Mouse (Mus musculus): ENCODE measurements around the gene Pbx1.
A peak's percentile ranks its signal among the peaks of the same experiment; 100 is the strongest.

Gene Pbx1

GRCm38 (mm10) chr1:168342269-168342668, 89.8 kb downstream of the Pbx1 start:
- DNase-seq (ENCODE audit: low spot score in 2 of 2): no peak

- no peak for DNase-seq (ENCODE audit: low spot score in 2 of 2)
Measured at GRCm38 (mm10) chr1:168341863-168342262, 90.2 kb downstream of the Pbx1 start.

DNA sequence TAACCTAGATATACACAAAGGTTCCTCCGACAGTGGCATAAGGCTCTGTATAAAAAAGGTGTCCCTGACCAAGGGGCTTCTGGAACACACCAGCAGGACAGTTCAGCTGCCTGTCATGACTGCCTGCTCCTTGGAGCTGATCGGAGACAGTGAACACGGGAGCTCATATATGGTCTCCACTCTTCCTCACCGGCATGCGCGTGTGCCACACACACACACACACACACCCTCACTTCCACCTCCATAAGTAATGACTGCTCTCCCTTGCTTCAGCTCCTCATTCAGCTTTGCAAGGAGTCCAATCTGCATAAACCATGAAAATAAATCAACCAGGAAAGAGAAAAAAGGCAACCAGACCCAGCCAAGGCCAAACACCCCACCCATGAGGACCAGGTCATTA, 90.7 kb downstream of the Pbx1 start:
- DNase-seq (ENCODE audit: low spot score in 2 of 2): no peak

GRCm38 (mm10) chr1:168336238-168336818, 95.7 kb downstream of the Pbx1 start:
- DNase-seq (ENCODE audit: low spot score in 2 of 2): no peak

GRCm38 (mm10) chr1:168334831-168335574, 97.1 kb downstream of the Pbx1 start:
- DNase-seq (ENCODE audit: low spot score in 2 of 2): peak in 1 of 2 experiments; percentile 35

DNA sequence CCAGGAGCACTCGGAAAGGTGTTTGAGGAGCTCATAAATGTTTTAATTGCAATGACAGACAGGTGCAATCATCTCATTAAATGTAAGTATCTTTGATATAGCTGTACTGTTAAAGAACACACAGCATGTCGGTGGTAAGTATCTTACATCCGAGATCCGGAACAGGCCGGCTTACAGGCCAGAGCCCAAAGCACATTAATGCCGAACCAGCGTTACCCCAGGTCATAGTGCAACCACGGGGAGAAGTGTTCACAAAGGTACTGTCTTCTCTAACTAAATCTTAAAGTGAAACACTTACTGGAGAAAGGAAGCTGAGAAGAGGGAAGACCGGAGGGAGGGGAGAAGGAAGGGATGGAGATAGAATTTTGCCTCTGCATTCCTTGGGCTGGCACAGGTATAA, 100.0 kb downstream of the Pbx1 start:
- no peak for DNase-seq (ENCODE audit: low spot score in 2 of 2)

- no peak for DNase-seq (ENCODE audit: low spot score in 2 of 2)
Measured at GRCm38 (mm10) chr1:168328236-168328605, 103.8 kb downstream of the Pbx1 start.

DNA sequence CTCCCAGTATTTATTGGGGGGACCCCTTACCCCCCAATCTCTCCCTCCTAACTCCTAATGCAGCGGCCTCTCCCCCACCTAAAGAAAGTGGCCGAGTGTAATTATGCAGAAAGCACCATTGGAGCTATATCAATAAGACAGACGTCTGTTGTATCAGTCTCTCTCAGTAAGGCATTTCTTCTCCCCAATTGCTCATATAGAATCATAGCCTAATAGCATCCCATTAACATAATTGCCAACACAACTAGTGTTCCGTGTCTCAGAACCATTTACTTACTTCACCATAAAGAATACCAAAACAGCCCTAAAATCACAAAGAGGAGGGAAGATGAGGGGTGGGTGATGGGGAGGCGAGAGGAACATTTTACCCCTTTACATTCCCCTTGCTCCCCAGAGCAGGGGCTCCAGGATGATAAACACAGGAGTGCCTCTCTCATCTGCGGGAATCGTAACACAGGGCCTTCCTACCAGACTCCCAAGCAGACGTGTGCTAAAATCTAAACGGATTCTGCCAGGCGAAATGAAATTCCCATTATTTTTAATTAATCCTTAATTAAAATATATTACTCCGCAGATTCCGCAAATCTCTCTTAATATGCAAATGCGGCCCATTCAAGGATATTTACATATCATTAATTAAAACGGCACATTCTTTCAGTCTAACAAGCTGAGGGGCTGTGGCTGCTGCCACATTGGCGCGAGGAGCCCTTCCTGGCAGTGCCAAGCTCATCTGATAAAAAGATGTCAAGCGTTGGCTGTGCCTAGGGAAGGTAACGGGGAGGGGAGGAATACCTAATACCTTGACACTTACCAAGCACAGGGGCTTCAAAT, 104.5 kb downstream of the Pbx1 start:
- DNase-seq (ENCODE audit: low spot score in 2 of 2): no peak

- no peak for DNase-seq (ENCODE audit: low spot score in 2 of 2)
Measured at GRCm38 (mm10) chr1:168325786-168326185, 106.3 kb downstream of the Pbx1 start.

DNA sequence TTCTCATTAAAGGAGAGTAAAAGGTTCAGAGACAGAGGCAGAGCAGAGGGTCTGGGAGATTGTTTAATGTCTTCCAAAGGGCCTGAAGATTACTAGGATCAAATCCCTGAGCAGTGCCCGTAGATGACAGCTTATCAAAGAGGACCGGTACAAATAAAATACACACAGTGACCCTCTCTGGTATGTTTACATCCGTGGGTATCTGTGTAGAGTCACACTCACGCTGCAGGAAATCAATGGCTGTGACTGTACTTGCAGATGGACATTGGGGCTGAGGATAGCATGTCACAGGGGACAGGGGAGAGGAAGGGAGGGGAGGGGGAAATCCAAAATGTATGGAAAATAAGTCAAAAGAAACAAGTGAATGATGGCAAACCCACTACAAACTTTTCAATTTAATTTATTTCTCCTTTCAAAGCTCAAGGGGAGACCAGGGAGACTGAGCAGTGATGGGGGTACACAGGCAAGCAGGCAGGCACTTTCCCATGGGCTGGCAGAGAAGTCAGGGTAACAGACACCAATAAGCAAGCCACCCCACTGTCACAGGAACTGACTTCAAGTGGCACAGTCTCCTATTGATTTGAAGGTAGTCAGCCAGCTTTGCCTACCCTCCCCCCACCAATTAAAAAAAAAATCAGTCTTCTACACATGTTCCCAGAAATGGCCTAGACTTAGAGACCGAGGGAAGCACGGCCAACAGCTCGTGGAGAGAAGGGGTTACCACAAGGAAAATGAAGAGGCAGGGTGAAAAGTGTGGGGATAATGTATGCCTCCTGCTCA, 107.6 kb downstream of the Pbx1 start:
- no peak for DNase-seq (ENCODE audit: low spot score in 2 of 2)

DNA sequence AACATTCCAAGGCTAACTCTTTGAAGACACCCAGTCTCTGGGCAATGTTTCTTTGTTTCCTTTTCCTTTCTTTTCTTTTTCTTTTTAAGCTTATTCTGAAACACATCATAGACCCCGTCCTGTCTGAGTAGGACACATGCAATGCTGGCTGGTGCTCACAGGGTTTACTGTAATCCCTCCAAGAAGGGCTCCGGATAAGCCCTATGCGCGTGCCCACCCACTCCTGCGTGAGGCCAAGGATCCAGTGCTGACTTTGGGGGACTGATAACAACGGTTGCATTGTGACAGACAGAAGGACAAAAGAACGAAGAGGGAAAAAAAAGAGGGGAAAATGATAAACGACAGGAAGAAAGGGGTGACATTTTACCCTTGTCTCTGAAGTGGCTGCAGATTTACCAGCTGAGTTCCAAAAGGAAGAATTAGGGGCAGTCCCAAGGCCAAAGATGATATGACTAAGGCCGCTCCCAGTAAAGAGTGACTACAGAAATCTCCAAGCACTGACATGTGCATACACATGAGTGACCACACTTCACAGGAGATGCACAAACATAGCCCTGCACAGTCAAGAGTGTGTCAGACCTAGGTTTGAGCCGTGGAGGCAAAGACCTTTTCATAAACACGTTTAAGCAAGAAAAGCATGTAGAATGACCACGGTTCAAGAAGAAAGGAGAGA, 108.5 kb downstream of the Pbx1 start:
- no peak for DNase-seq (ENCODE audit: low spot score in 2 of 2)

GRCm38 (mm10) chr1:168322892-168323291, 109.2 kb downstream of the Pbx1 start:
- DNase-seq (ENCODE audit: low spot score in 2 of 2): no peak

GRCm38 (mm10) chr1:168319695-168320094, 112.4 kb downstream of the Pbx1 start:
- no peak for DNase-seq (ENCODE audit: low spot score in 2 of 2)

DNA sequence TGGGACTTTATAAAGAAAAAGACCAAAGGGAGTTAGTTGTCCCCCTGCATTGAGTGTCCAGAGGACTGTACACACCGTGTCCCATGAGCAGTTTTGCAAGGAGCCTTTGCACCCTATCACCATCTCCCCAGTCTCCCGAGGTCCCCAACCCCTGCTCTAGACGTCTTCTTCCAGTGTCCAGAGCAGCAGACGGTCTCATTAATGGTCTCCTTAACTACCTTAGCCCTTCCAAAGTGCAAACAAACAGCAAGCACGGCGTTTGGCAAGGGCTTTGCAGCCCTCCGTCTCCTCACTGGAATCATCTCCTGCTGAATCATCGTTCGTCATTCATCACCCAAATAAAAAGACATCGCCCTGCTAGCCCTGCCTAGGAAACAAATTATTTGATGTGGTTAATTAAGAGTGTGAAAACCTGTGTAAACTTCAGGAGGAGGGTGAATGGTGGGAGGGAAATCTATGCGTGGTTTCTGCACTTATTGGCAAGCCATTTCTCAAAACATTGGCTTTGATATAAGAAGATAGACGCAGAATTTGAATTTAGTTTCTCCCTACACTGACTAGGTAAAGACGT, 113.1 kb downstream of the Pbx1 start:
- DNase-seq (ENCODE audit: low spot score in 2 of 2): no peak

- DNase-seq (ENCODE audit: low spot score in 2 of 2): no peak
Measured at GRCm38 (mm10) chr1:168313772-168314171, 118.3 kb downstream of the Pbx1 start.

DNA sequence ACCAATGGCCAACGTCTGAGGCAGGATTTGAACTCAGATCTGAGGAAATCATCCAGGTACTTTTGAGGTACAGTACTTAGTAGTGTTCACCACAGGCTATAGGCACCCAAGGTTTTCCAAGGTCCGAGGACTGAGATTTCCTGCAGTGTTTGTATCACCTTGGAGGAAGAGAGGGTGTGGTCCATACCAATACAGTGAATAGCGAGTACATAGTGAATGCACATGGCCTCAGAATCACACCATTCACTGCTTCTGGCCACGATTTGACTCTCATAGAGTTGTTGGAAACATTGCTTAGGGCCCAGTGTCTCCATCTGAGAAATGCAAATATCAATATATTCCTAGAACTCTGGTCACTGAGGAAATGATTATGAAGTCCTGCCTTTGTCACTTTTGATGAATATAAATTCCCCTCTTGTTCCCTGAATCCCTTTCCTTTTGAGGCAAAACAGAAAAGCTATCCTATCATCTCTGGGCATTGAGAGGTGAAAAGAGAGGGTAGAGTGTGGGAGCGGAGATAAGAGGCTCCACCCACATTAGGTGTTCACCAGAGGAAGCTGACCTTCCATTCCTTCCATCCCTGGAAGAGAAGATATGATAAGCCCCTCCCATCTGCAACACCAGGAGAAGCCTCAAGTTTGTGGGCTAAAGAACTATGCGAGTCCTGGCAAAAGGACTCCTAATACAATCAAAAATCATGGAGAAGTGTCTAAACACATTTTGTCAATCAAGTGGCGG, 119.2 kb downstream of the Pbx1 start:
- DNase-seq (ENCODE audit: low spot score in 2 of 2): no peak

- DNase-seq (ENCODE audit: low spot score in 2 of 2): no peak
Measured at GRCm38 (mm10) chr1:168309101-168309521, 123.0 kb downstream of the Pbx1 start.

GRCm38 (mm10) chr1:168307275-168308182, 124.5 kb downstream of the Pbx1 start:
- DNase-seq (ENCODE audit: low spot score in 2 of 2): no peak

DNA sequence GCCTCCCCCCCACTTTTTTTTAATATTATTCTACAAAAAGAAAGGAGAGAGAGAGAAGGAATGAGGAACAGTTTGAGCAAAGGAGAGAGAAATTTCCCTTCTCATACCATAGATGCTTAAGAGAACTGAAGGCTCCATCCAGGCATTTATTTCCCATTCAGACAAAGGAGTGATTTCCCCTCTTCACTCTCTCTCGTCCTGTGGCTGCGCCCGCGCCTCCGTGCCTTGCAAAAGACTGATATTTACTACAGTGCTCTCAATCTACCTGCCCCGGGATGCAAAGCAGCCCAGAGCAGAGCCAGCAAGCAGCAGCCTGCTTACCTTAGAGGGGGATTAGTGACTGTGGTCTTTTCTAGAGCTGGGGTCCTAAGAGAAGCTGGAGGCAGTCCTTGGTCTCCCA, 131.6 kb downstream of the Pbx1 start:
- no peak for DNase-seq (ENCODE audit: low spot score in 2 of 2)
